Mouse (Mus musculus) c-Kit-negative CD71-positive TER-119-positive erythroid progenitor cells, embryonic 14.5 days (primary cell): Measurements from ENCODE around the gene Gm21854.
"Not testable (repeated sequence)": the region's sequence is repeated elsewhere in the genome, so short reads cannot be mapped to it uniquely, and the experiment has no call there.

Experiments
- DNase-seq: peaks from one replicate; pipeline ENCODE4 v3.0.0-alpha.2; 2013; ENCODE audit warnings: low read depth, low spot score

The Gm21854 gene

DNA sequence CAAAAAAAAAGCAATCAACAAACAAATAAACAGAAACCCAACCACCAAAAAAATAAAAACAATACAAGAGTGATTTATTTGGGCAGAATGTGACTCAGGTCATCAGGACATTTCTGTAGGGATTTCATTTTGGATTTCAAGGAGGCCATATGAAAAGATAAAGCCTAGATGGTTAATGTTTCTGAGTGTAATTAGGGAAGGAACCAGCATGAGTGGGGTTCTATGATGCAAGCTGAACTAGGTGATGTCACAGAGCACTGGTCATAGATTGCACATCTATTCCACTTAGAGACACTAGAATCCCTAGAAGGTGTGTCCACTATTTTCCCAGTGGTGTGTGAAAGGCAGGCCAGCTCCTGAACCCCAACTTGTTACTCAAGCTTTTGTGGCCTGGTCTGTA is at the start of gene Gm21854:
Gene Gm21854, plus strand, starts transcription at position 301 of the 400 bp plus-strand sequence.
- DNase-seq, result not testable (repeated sequence)
